Mouse (Mus musculus) ES-Bruce4 (cell line): ENCODE data around the gene Sept8.

Experiments
- CTCF ChIP-seq: IDR thresholded peaks from one replicate; pipeline ENCODE4 v1.8.1; 2011; ENCODE audit warnings: low read depth, low read length
- EP300 ChIP-seq: IDR thresholded peaks from 2 replicates; pipeline ENCODE4 v1.6.1; 2011; ENCODE audit warnings: low read depth, low read length; ENCODE audit not compliant: insufficient read depth
- POLR2A ChIP-seq: IDR thresholded peaks from one replicate; pipeline ENCODE4 v1.8.1; 2011; ENCODE audit warnings: low read length; ENCODE audit not compliant: insufficient read depth

DNA sequence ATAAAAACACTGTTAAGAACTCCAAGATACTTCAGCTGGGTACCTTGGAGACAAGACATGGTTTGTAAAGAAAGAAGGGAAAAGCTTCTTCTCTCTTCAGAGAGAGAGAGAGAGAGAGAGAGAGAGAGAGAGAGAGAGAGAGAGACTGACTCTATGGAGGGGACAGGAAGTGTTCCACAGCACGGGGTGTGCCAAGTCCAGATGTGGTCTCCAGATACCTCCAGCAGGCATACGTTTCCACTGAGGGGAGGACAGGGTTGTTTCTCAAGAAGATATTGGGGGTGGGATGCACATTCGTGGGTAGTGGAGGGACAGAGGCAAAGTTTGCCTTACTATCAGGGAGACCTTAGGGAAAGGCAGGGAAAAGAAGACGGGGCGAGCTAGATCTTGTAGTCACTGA is 298 bp upstream of the Sept8 start:
- TF ChIP-seq CTCF, result no peak
- no peak for TF ChIP-seq POLR2A
- TF ChIP-seq EP300, result no peak
